Mouse (Mus musculus) limb, embryonic 13.5 days (tissue): ENCODE results near the gene Clcnka. TPM values are rescaled to one million over a fixed set of nuclear protein-coding genes. Genes with fewer than 3 reads are reported as not detected.

Experiments
- ATAC-seq: fragments of 200-750 bp; cut with Nextera tagmentation; 2 replicates; pipeline ENCODE4 v1.8.0; 2017; ENCODE audit warnings: low read depth, moderate number of reproducible peaks, moderate TSS enrichment; ENCODE audit not compliant: low FRiP score
- H3K27ac ChIP-seq: fragments of 300-500 bp; sonication (generic); 2 replicates; pipeline ENCODE4 v1.5.1; 2015; ENCODE audit warnings: inconsistent platforms, mild to moderate bottlenecking, moderate library complexity
- H3K27me3 ChIP-seq: fragments of 300-500 bp; sonication (generic); 2 replicates; pipeline ENCODE4 v1.6.1; 2015; ENCODE audit warnings: mild to moderate bottlenecking, inconsistent platforms
- H3K36me3 ChIP-seq: fragments of 300-500 bp; sonication (generic); 2 replicates; pipeline ENCODE4 v1.6.1; 2015; ENCODE audit warnings: inconsistent platforms, mild to moderate bottlenecking, moderate library complexity
- H3K4me1 ChIP-seq: fragments of 300-500 bp; sonication (generic); 2 replicates; pipeline ENCODE4 v1.6.1; 2015; ENCODE audit warnings: inconsistent platforms
- H3K4me2 ChIP-seq: fragments of 300-500 bp; sonication (generic); replicated peaks from 2 replicates; pipeline ENCODE4 v1.6.1; 2015; ENCODE audit warnings: inconsistent platforms, mild to moderate bottlenecking, moderate library complexity
- H3K4me3 ChIP-seq: fragments of 300-500 bp; sonication (generic); 2 replicates; pipeline ENCODE4 v1.5.1; 2015; ENCODE audit warnings: moderate library complexity, mild to moderate bottlenecking, inconsistent platforms
- H3K9ac ChIP-seq: fragments of 300-500 bp; sonication (generic); 2 replicates; pipeline ENCODE4 v1.6.1; 2015; ENCODE audit warnings: mild to moderate bottlenecking, inconsistent platforms
- H3K9me3 ChIP-seq: fragments of 300-500 bp; sonication (generic); 2 replicates; pipeline ENCODE4 v1.6.1; 2016; ENCODE audit warnings: inconsistent platforms
- WGBS: fragments of 180-500 bp; shearing (Covaris S2); methylation state at CpG from one replicate; pipeline ENCODE4 v1.1.7; 2015; 5-methylcytosine and 5-hydroxymethylcytosine counted together
- microRNA-seq: library from miRNA; unstranded; fragments of <30 nt; microRNA quantifications from one replicate; pipeline ENCODE4, GENCODE M21; 2016
- polyA plus RNA-seq: library from polyadenylated mRNA; unstranded; fragments of >200 nt; fragmentation: Nextera tagmentation; extraction: Ambion mirVana; gene quantifications from 2 replicates; pipeline ENCODE4 v1.2.1, GENCODE M21; 2015

Gene Clcnka
- polyA plus RNA-seq, 1 experiment from 2014 or later = 0.36 TPM

DNA sequence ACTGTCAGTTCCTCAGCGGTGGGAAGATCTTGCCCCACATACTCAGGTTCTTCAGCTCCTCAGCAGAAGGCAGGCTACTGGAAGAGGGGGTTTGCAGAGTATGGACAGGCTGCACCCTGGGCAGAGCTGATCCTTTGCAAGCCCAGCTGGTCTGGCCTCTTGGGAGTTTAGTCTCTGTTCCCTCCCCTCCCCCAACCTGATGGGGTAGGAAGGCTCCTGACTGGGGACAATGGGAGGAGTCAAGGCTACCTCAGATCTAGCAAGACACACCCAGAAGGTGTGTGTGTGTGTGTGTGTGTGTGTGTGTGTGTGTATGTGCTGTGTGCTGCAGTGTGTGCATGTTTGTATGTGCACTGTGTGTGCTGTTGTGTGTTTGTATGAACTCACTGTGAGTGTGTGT, 59.7 kb downstream of the Clcnka start:
- Histone ChIP-seq H3K4me1 (peaks cover 56% of the 10 kb centered on the region), H3K4me3 (no peak overlapping the region), H3K27me3 (no peaks in the 10 kb centered on the region), H3K36me3 (no peaks in the 10 kb centered on the region), H3K4me2 (peak overlapping the region; percentile 33; the same call in 1 of the 2 replicates), H3K9me3 (no peaks in the 10 kb centered on the region), H3K9ac (0 out of 2 replicates have a peak overlapping the region, but pooled peaks have one; percentile 26), H3K27ac (peak overlapping the region; percentile 80)
- 0% methylated on average over 1 of the region's 1 CpGs for WGBS
- no peak for ATAC-seq

GRCm38 (mm10) chr4:141337986-141338385, 60.5 kb downstream of the Clcnka start:
- Histone ChIP-seq H3K4me3 (no peak overlapping the region), H3K27ac (peak overlapping the region; percentile 80), H3K27me3 (no peaks in the 10 kb centered on the region), H3K4me1 (peaks cover 64% of the 10 kb centered on the region), H3K9me3 (no peaks in the 10 kb centered on the region), H3K4me2 (peak overlapping the region; percentile 33), H3K9ac (0 out of 2 replicates have a peak overlapping the region, but pooled peaks have one; percentile 4), H3K36me3 (no peaks in the 10 kb centered on the region)
- WGBS = 4% methylated on average over 6 of the region's 6 CpGs
- ATAC-seq = peak; percentile 64

DNA sequence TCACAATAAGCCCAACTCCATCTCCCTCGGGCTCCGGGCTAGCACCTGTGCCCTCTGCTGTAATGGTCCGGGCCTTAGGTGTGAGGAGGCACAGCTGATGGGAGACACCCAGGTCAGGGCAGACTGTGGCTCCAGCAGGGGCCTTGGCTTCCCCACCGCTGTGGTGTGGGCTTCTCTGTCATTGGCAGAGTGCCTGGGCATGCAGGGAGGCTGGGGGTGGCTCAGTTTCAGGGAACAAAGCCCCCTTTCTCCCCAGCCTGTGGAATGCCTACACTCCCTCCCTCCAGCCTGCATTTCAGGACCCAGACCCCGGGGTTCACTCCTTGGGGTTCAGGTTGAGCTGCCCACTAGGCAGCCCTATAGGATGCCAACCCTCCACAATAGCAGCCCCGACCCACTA, 62.3 kb downstream of the Clcnka start:
- 55% methylated on average over 6 of the region's 6 CpGs for WGBS
- Histone ChIP-seq H3K4me1 (peaks cover 63% of the 10 kb centered on the region), H3K27me3 (no peaks in the 10 kb centered on the region), H3K4me2 (no peak overlapping the region), H3K9ac (no peak overlapping the region), H3K36me3 (no peaks in the 10 kb centered on the region), H3K27ac (peak overlapping the region; percentile 75; the same call in 1 of the 2 replicates), H3K9me3 (no peaks in the 10 kb centered on the region), H3K4me3 (no peak overlapping the region)
- no peak for ATAC-seq

DNA sequence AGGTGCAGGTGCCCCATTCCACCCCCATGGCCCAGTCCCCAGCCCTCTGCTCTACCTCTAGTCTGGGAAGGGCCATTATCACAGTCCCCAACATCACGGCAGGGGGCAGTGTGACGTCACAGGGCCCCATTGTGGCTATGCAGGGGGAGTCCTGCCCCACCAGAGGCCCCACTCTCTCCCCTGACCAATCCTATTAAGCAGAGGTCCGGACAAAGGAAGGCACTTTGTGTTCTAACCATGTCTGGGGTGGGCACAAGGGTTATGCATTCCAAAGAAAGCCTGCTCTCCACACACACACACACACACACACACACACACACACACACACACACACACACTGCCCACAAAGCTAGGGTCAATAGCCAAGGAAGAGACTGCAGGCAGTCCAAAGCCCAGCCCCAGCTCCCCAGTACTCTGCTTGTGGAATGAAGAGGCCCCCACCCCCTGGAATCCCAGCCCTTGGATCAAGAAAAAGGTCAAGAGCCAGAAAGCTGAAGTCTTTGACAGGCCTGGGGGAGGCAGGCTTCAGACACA, 63.2 kb downstream of the Clcnka start:
- H3K27ac ChIP-seq = peak overlapping the region; percentile 75
- no peak overlapping the region for H3K4me3 ChIP-seq
- H3K27me3 ChIP-seq = no peaks in the 10 kb centered on the region
- no peaks in the 10 kb centered on the region for H3K9me3 ChIP-seq
- no peak overlapping the region for H3K4me2 ChIP-seq
- H3K9ac ChIP-seq = no peak overlapping the region; the same call in 1 of the 2 replicates
- H3K4me1 ChIP-seq = peaks cover 61% of the 10 kb centered on the region
- WGBS = 25% methylated on average over 3 of the region's 3 CpGs
- ATAC-seq = 0 out of 2 replicates have a peak, but pooled peaks have one; percentile 21
- H3K36me3 ChIP-seq = no peaks in the 10 kb centered on the region

- H3K27ac ChIP-seq = peak overlapping the region; percentile 72
- no peak for ATAC-seq
- WGBS = 58% methylated on average over 5 of the region's 5 CpGs
- no peaks in the 10 kb centered on the region for H3K27me3 ChIP-seq
- H3K36me3 ChIP-seq = no peaks in the 10 kb centered on the region
- H3K9me3 ChIP-seq = no peaks in the 10 kb centered on the region
- H3K4me1 ChIP-seq = peaks cover 57% of the 10 kb centered on the region
- no peak overlapping the region; the same call in 1 of the 2 replicates for H3K9ac ChIP-seq
- H3K4me2 ChIP-seq = no peak overlapping the region
- H3K4me3 ChIP-seq = no peak overlapping the region
Observed at GRCm38 (mm10) chr4:141334695-141335094, 63.8 kb downstream of the Clcnka start.

Small RNA genes lying within 50 kb of the gene (microRNA-seq; reads per million reads assigned to microRNA genes)
- not detected for gene Gm25690

Other genes with a start within 250 kb of the Clcnka start
- 6.1 and 8.4 TPM in 2 replicates for gene Rsg1, start 184.8 kb downstream of the Clcnka start, polyA plus RNA-seq
- gene Arhgef19, start 159.2 kb downstream of the Clcnka start, polyA plus RNA-seq = 8.1 and 10.9 TPM in 2 replicates
- gene Epha2, start 97.5 kb downstream of the Clcnka start, polyA plus RNA-seq = 2.6 and 3.9 TPM in 2 replicates
- gene Fam131c, start 30.5 kb downstream of the Clcnka start, polyA plus RNA-seq = 0.65 and 0.91 TPM in 2 replicates
- gene Clcnkb, start 17.3 kb upstream of the Clcnka start, polyA plus RNA-seq = not detected in 2 replicates
- gene Hspb7, start 22.1 kb upstream of the Clcnka start, polyA plus RNA-seq = 0.06 and 0.10 TPM in 2 replicates
- gene Srarp, start 37.4 kb upstream of the Clcnka start, polyA plus RNA-seq = not detected in 2 replicates
- 48.6 and 48.7 TPM in 2 replicates for gene Zbtb17, start 45.9 kb upstream of the Clcnka start, polyA plus RNA-seq
- gene Spen, start 139.9 kb upstream of the Clcnka start, polyA plus RNA-seq = 10.8 and 11.5 TPM in 2 replicates
- gene Fblim1, start 207.4 kb upstream of the Clcnka start, polyA plus RNA-seq = 62.4 and 67.7 TPM in 2 replicates
- 0.38 and 0.66 TPM in 2 replicates for gene Tmem82, start 219.9 kb upstream of the Clcnka start, polyA plus RNA-seq
- gene Slc25a34, start 225.1 kb upstream of the Clcnka start, polyA plus RNA-seq = not detected in 2 replicates